Mouse (Mus musculus): ENCODE results near the gene Hist1h2an. TPM values are rescaled to one million over a fixed set of nuclear protein-coding genes. Genes with fewer than 3 reads are reported as not detected.
A peak's percentile ranks its signal among the peaks of the same experiment; 100 is the strongest.
"Not testable (repeated sequence)": the region's sequence is repeated elsewhere in the genome, so short reads cannot be mapped to it uniquely, and the experiment has no call there.

Hist1h2an gene
- polyA plus RNA-seq, 1 experiment from 2014 or later = 3.1 TPM

- Histone ChIP-seq H3K4me2 (ENCODE audit: low read length) (peak within 1 kb of the TSS; percentile 82), H3K9me3 (ENCODE audit: control insufficient read depth, low read length) (no peaks in the 10 kb centered on the region), H3K4me3 (replicated peaks; ENCODE audit: low read depth, low read length) (peak within 1 kb of the TSS; percentile 48), H3K9ac (replicated peaks; ENCODE audit: low read length) (peak within 1 kb of the TSS; percentile 48), H3K27me3 (ENCODE audit: control insufficient read depth, insufficient read depth, low read length) (no peaks in the 10 kb centered on the region), H3K4me1 (ENCODE audit: control insufficient read depth, insufficient read depth, low read length) (peaks cover 19% of the 10 kb centered on the region), H3K36me3 (ENCODE audit: control insufficient read depth, insufficient read depth, low read length) (no peaks in the 10 kb centered on the region), H3K27ac (replicated peaks; ENCODE audit: low read depth, low read length) (peak within 1 kb of the TSS; percentile 62)
- WGBS = under 1% methylated on average over 44 of the region's 44 CpGs
- ATAC-seq (ENCODE audit: low FRiP score, low TSS enrichment) = no peak
- peak; percentile 70 for DNase-seq
Measured at GRCm38 (mm10) chr13:21779767-21780731, 7.0 kb downstream of the Hist1h2an start, which contains the start of gene Hist1h1b. TSS of gene Hist1h1b (minus strand) at chr13:21780625.

GRCm38 (mm10) chr13:21778814-21779766 lies 7.9 kb downstream of the Hist1h2an start:
- WGBS = 4% methylated on average over 33 of the region's 33 CpGs
- Histone ChIP-seq H3K9ac (replicated peaks; ENCODE audit: low read length) (peak overlapping the region; percentile 48; the same call in 1 of the 2 replicates), H3K36me3 (ENCODE audit: control insufficient read depth, insufficient read depth, low read length) (no peaks in the 10 kb centered on the region), H3K27me3 (ENCODE audit: control insufficient read depth, insufficient read depth, low read length) (no peaks in the 10 kb centered on the region), H3K27ac (replicated peaks; ENCODE audit: low read depth, low read length) (peak overlapping the region; percentile 63), H3K4me2 (ENCODE audit: low read length) (peak overlapping the region; percentile 82), H3K4me3 (replicated peaks; ENCODE audit: low read depth, low read length) (peak overlapping the region; percentile 48), H3K9me3 (ENCODE audit: control insufficient read depth, low read length) (no peaks in the 10 kb centered on the region), H3K4me1 (ENCODE audit: control insufficient read depth, insufficient read depth, low read length) (peaks cover 19% of the 10 kb centered on the region)
- ATAC-seq (ENCODE audit: low FRiP score, low TSS enrichment) (peak; percentile 92), DNase-seq (peak; percentile 96)

DNA sequence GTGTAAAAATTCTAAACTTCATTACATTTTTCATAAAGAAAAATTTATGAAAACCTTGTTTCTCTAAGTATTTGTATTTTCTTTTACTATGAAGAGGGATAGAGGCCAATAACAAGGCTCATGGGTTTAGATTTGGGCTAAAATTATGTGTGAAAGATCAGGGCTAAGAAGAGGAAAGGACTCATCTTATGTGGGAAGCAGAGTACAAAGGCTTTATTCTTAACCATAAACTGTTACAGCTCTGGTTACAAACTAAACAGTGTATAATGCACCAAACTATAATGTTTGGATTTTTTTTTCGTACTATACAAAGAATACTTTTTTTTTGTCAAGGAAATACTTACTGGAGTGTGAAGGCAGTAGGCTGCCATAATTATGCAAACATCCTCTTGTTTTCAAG lies 31.3 kb downstream of the Hist1h2an start:
- no peak overlapping the region for H3K4me2 ChIP-seq (ENCODE audit: low read length)
- no peak overlapping the region for H3K27ac ChIP-seq (replicated peaks; ENCODE audit: low read depth, low read length)
- DNase-seq (no peak), ATAC-seq (ENCODE audit: low FRiP score, low TSS enrichment) (no peak)
- no peaks in the 10 kb centered on the region for H3K9me3 ChIP-seq (ENCODE audit: control insufficient read depth, low read length)
- no peaks in the 10 kb centered on the region for H3K27me3 ChIP-seq (ENCODE audit: control insufficient read depth, insufficient read depth, low read length)
- peaks cover 14% of the 10 kb centered on the region for H3K4me1 ChIP-seq (ENCODE audit: control insufficient read depth, insufficient read depth, low read length)
- WGBS = 61% methylated on average over 1 of the region's 1 CpGs
- H3K9ac ChIP-seq (replicated peaks; ENCODE audit: low read length) = no peak overlapping the region
- no peaks in the 10 kb centered on the region for H3K36me3 ChIP-seq (ENCODE audit: control insufficient read depth, insufficient read depth, low read length)
- H3K4me3 ChIP-seq (replicated peaks; ENCODE audit: low read depth, low read length) = no peak overlapping the region

DNA sequence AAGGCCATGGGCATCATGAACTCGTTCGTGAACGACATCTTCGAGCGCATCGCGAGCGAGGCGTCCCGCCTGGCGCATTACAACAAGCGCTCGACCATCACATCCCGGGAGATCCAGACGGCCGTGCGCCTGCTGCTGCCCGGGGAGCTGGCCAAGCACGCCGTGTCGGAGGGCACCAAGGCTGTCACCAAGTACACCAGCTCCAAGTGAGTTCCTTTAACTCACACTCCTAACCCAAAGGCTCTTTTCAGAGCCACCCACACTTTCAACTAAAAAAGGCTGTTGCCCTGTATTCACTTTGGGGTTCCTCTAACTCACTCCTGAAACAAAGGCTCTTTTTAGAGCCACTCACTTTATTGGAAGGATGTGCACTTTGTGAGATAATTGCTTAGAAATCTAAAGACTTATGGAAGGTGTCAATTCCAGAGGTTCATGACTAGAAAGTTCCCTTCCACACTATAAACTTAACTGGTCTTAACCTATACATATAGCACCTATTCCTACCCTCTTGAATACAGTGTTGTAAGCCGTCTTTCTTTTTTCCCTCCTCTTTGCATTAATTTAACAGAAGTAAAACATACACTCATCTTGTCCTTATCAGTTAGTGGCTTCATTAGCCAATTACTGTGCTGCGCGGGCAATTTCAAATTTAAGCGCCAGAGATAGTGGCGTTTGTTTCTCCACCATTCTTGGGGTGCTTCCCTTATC lies 32.6 kb downstream of the Hist1h2an start:
- H3K9ac ChIP-seq (replicated peaks; ENCODE audit: low read length) = peak overlapping the region; percentile 24; the same call in 1 of the 2 replicates
- peaks cover 18% of the 10 kb centered on the region for H3K4me1 ChIP-seq (ENCODE audit: control insufficient read depth, insufficient read depth, low read length)
- H3K36me3 ChIP-seq (ENCODE audit: control insufficient read depth, insufficient read depth, low read length); ATAC-seq (ENCODE audit: low FRiP score, low TSS enrichment); H3K9me3 ChIP-seq (ENCODE audit: control insufficient read depth, low read length); H3K27me3 ChIP-seq (ENCODE audit: control insufficient read depth, insufficient read depth, low read length): not testable (repeated sequence)
- WGBS = 0% methylated on average over 20 of the region's 26 CpGs
- peak overlapping the region; percentile 40 for H3K4me3 ChIP-seq (replicated peaks; ENCODE audit: low read depth, low read length)
- H3K27ac ChIP-seq (replicated peaks; ENCODE audit: low read depth, low read length) = peak overlapping the region; percentile 87
- DNase-seq = peak; percentile 69
- H3K4me2 ChIP-seq (ENCODE audit: low read length) = peak overlapping the region; percentile 74

DNA sequence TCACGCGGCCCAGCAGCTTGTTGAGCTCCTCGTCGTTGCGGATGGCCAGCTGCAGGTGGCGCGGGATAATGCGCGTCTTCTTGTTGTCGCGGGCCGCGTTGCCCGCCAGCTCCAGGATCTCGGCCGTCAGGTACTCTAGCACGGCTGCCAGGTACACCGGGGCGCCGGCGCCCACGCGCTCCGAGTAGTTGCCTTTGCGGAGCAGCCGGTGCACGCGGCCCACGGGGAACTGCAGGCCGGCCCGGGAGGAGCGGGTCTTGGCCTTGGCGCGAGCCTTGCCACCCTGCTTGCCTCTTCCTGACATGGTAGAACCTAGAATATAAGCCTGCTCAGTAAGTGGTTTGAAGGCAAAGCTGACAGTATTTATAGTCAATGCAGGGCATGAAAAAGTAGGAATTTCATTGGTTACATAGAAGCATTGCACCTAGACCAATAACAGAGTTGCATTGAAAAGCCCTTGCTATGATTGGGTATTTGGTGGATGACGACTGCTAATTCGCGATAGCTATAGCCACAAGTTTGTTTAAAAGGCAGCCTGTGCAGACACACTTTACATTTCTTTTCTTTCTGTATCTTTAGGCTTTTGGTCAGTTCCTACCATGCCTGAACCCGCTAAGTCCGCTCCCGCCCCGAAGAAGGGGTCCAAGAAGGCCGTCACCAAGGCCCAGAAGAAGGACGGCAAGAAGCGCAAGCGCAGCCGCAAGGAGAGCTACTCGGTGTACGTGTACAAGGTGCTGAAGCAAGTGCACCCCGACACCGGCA lies 33.3 kb downstream of the Hist1h2an start, which contains the start of the genes Hist1h2ak and Hist1h2bn:
Gene Hist1h2ak (minus strand): TSS at position 304 of the 762 bp plus-strand sequence.
Gene Hist1h2bn (plus strand): TSS at position 600 of the 762 bp plus-strand sequence.
- not testable (repeated sequence) for H3K27me3 ChIP-seq (ENCODE audit: control insufficient read depth, insufficient read depth, low read length); H3K36me3 ChIP-seq (ENCODE audit: control insufficient read depth, insufficient read depth, low read length); H3K9me3 ChIP-seq (ENCODE audit: control insufficient read depth, low read length)
- peak within 1 kb of the TSS; percentile 74 for H3K4me2 ChIP-seq (ENCODE audit: low read length)
- peak within 1 kb of the TSS; percentile 40 for H3K4me3 ChIP-seq (replicated peaks; ENCODE audit: low read depth, low read length)
- under 1% methylated on average over 46 of the region's 50 CpGs for WGBS
- peak within 1 kb of the TSS; percentile 46; the same call in 1 of the 2 replicates for H3K9ac ChIP-seq (replicated peaks; ENCODE audit: low read length)
- peaks cover 25% of the 10 kb centered on the region for H3K4me1 ChIP-seq (ENCODE audit: control insufficient read depth, insufficient read depth, low read length)
- DNase-seq (peak; percentile 92), ATAC-seq (ENCODE audit: low FRiP score, low TSS enrichment) (peak; percentile 94)
- H3K27ac ChIP-seq (replicated peaks; ENCODE audit: low read depth, low read length) = peak within 1 kb of the TSS; percentile 87

DNA sequence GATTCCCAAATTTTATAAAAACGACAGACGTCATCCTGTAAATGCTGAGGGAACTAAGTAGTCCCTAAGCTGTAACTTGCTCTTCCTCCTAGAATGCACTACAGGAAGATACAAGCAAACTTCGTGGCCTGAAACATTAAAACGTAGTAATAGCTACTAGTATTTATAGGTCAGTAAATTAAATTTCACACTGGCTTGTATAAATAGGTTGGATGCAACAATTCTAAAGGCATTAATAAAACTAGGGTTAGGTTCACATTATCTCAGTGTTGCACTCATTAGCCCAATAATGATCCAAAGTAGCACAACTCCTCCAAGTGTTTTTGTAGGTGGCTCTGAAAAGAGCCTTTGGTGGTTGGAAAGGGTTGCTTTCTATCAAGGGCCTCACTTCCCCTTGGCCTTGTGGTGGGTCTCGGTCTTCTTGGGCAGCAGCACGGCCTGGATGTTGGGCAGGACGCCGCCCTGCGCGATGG lies 33.9 kb downstream of the Hist1h2an start:
- 3% methylated on average over 10 of the region's 10 CpGs for WGBS
- Histone ChIP-seq H3K36me3 (ENCODE audit: control insufficient read depth, insufficient read depth, low read length) (no peaks in the 10 kb centered on the region), H3K4me1 (ENCODE audit: control insufficient read depth, insufficient read depth, low read length) (peaks cover 28% of the 10 kb centered on the region), H3K4me2 (ENCODE audit: low read length) (peak overlapping the region; percentile 74), H3K27me3 (ENCODE audit: control insufficient read depth, insufficient read depth, low read length) (no peaks in the 10 kb centered on the region), H3K27ac (replicated peaks; ENCODE audit: low read depth, low read length) (peak overlapping the region; percentile 87), H3K9me3 (ENCODE audit: control insufficient read depth, low read length) (no peaks in the 10 kb centered on the region), H3K4me3 (replicated peaks; ENCODE audit: low read depth, low read length) (peak overlapping the region; percentile 40), H3K9ac (replicated peaks; ENCODE audit: low read length) (peak overlapping the region; percentile 46; the same call in 1 of the 2 replicates)
- DNase-seq = peak; percentile 28
- ATAC-seq (ENCODE audit: low FRiP score, low TSS enrichment) = no peak

DNA sequence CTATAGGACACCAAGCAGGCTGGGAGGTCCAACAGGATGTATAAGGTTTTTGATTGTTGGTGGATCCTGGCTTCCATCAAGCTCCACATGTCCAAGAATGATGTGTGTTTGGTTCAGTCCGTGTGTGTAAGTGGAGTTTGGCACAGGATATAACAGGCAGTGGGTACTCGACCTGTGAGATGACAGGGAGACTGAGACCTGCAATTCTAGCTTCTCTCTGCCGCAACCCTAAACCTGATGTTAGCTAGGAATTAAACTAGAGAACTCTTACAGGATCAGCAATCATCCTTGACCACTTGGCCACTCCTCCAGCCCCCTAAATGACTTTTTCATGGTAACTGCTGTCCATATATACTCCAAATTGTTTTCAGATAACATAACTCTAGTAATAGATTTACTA lies 34.7 kb downstream of the Hist1h2an start:
- Histone ChIP-seq H3K4me1 (ENCODE audit: control insufficient read depth, insufficient read depth, low read length) (peaks cover 31% of the 10 kb centered on the region), H3K4me3 (replicated peaks; ENCODE audit: low read depth, low read length) (no peak overlapping the region), H3K27ac (replicated peaks; ENCODE audit: low read depth, low read length) (no peak overlapping the region), H3K9me3 (ENCODE audit: control insufficient read depth, low read length) (no peaks in the 10 kb centered on the region), H3K36me3 (ENCODE audit: control insufficient read depth, insufficient read depth, low read length) (no peaks in the 10 kb centered on the region), H3K4me2 (ENCODE audit: low read length) (peak overlapping the region; percentile 74; the same call in 1 of the 2 replicates), H3K27me3 (ENCODE audit: control insufficient read depth, insufficient read depth, low read length) (no peaks in the 10 kb centered on the region), H3K9ac (replicated peaks; ENCODE audit: low read length) (no peak overlapping the region)
- WGBS = 35% methylated on average over 3 of the region's 3 CpGs
- DNase-seq (no peak), ATAC-seq (ENCODE audit: low FRiP score, low TSS enrichment) (no peak)
